Mouse (Mus musculus): ENCODE results near the gene Aadacl2.

The Aadacl2 gene

DNA sequence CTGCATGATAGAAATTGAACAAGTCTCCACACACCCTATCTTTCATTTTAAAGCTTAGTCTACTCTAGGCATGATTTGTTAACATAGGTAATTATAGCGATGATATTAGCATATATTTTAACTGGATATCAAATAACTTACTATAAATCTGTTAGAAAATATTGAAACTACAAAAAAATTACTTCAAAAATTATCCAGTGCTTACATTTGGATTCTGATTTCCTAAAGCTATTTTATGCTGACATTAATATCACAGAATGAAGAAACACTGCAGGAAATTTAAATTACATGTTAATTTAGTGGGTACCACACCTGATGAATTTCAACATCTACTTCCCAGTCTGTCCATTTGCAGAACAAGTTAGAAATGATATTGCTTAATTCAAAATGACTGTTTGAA, at the start of gene Aadacl2:
Aadacl2 (plus strand) TSS at position 301 of the 400 bp plus-strand sequence.
- no peak for DNase-seq (ENCODE audit: low read depth, low spot score)

DNA sequence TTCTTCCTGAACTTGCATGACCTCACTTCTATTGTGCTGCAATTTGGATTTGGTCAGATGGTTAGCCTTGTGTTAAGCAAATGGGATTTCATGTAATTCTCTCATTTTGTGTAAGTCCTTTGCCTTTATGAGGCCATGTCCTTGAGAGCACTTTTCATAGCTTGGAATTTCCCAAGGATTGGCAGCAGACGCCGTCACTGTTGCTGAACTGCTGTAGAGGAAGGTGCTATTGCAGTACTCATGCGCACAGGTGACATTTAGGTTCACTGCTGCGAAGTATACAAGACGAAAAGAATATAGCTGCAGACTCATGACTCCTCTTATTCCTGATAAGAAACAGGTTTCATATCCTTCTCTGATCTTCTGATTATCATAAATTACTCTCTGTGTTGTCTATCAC, 35.7 kb upstream of the Aadacl2 start:
- no peak for DNase-seq (ENCODE audit: low read depth, low spot score)

DNA sequence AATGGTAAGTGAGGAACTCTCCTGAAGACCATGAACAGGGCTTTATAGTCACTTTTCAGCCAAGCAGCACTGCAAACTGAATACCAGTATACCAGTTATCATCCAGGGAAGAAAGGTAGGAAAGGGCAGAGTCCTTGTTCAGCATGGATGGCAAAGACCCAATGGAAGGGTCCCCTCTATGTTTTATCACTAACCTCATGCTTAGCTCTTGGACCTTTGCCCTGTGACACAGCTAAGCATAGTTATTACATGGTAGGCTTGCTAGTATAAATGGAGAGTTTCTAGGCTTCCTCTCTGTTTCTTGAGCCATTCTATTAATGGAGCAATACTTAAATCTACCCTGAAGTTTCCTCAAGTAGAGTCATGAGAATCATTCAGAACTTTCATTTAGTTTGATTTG, 32.0 kb upstream of the Aadacl2 start:
- DNase-seq (ENCODE audit: low read depth, low spot score), result no peak

DNA sequence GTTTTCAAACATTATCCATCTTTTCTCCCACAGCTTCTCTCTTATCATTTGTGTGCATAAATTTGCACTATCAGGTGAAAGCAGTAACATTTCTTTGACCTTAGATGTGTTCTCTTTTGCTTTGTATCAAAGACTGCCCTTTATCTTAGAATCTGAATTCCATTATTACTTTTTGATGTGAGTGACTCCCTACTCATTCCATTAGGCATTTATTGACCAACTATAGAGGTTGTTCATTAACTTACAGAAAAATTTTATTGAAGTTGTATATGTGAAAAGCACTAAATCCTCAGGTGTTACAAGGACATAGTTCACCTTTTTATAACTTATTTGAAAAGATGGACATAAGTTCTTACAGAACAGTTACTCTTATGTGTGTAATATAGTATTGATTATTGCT, 2.9 kb upstream of the Aadacl2 start:
- no peak for DNase-seq (ENCODE audit: low read depth, low spot score)

DNA sequence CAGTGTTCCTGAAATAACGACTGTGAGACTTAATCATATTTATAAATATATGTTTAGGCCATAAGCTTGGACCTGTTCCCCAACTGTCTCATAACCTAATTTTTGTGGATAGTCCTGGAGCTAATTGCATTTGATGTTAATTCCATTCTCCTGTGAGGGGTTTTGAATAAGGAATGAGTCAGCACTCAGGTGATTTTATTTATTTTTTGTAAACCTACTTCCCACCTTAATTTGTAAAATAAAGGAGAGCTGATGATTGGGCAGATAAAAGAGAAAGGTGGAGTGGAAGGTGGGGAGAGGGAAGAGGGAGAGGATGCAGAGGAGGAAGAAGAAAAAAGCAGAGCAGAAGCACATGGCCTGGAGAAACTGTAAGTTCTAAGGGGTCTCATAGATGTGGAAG, 18.9 kb downstream of the Aadacl2 start, which contains the start of gene Aadac:
Aadac (plus strand) TSS at position 301 of the 400 bp plus-strand sequence.
- no peak for DNase-seq (ENCODE audit: low read depth, low spot score)

DNA sequence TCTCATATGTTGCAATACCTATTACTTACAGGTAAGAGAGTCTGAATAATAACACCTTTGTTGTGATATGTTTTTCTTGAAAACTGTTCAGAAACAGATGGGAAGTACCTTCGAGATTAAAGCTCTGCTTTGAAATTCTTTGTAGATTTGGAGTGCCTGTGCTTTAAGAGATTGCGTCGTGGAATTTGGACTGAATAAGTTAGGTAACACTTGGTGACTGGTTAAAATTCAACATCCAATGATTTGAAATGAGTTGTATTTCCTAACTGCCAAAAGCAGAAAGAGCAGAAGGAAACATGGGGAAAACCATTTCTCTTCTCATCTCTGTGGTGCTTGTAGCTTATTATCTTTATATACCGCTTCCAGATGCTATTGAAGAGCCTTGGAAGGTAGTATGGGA, 25.0 kb downstream of the Aadacl2 start:
- no peak for DNase-seq (ENCODE audit: low read depth, low spot score)

DNA sequence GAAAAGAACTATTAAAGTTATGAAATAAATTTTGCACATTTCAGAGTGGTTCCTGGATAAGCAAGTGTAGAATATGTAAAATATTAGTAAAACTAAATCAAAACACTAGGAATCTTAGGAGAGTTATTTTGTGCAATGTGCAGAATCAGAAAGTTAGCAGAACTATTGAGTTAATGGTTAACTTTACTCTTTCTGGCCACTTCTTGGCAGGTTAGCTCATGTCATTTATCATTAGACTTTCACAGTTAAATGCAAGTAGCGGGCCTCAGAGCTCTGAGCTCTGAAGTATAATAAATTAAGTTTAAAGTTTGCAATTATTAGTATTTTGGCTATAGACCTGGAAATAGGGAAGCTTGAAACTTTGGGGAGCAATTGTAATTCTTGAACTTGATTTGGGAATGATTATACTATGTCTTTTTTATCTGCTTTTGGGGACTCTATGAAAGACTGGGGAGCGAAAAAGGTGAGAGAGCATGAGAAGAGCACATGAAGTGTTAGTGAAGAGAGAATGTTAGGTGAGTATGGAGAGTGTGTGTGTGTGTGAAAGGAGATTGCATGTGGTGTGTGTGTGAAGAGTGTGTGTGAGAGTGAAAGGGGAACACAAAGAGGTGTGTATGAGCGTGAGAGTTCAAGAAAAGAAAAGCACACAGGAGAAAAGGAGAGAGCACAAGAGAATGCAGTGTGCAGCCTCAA, 39.8 kb downstream of the Aadacl2 start:
- DNase-seq (ENCODE audit: low read depth, low spot score), result no peak

DNA sequence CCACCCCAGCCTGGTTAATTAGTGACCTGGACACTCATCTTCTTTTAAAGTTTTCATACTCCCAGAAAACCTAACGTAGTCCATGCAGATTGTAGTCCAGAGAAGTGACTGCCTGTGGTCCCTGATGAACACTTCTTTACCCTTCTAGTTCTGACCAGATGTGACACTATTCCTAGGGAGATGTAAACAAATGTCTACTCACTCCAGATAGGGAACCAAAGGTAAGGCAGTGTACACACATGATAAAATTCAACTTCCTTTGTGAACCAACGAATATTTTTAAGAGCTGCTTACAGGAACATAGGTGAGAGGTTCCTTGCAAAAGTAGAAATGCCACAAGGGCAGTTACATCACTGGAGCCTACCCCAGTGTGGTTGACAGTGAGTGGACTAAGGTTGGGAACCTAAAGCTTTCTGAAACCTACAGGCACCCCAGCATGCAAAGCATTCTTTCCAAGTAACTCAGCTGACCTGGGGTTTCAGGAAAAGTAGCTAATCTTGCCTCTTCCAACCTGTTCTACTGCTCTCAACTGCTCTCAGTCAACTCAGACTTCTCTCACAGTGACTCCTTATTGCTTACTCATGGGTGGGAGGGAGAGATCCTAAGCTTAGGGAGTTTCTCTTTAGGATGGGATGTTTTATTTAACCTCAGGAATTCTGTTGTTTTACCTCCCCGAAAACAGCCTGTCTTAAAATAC, 46.8 kb downstream of the Aadacl2 start:
- no peak for DNase-seq (ENCODE audit: low read depth, low spot score)

DNA sequence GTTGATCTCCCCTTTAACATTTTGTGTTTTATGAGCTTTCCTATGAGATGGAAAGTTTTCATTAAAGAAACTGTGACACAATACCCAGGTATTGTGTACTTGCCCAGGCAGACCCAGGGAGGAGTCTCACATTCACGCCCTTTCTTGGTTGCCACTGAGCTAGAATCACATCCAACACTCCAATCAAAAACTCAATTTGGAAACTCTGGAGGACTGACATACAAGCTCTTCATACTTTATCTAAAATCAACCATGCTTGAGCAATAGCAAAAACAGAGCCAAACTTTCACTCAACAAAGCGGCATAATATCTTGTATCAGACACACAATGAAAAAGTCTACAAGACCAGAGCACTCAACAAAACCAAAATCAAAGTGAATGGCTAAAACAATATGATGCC, 47.4 kb downstream of the Aadacl2 start:
- no peak for DNase-seq (ENCODE audit: low read depth, low spot score)

DNA sequence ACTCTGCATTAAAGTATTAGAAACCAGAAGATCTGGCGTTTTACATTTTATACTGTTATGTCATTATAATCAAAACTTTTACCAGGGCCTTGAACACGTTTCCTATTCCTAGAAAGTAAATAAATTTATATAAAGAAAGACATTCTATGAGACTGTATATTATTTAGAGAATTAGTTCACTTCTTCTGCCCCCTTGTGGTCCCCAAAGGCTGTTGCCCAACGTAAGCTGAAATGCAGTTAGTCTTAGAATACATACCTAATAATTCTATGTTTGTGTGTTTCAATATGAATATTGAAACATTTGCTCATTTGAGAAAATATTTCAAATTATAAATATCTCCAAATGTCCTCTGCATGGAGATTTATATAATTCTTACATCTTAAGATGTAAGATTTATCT, 49.9 kb downstream of the Aadacl2 start:
- peak; percentile 14 for DNase-seq (ENCODE audit: low read depth, low spot score)

DNA sequence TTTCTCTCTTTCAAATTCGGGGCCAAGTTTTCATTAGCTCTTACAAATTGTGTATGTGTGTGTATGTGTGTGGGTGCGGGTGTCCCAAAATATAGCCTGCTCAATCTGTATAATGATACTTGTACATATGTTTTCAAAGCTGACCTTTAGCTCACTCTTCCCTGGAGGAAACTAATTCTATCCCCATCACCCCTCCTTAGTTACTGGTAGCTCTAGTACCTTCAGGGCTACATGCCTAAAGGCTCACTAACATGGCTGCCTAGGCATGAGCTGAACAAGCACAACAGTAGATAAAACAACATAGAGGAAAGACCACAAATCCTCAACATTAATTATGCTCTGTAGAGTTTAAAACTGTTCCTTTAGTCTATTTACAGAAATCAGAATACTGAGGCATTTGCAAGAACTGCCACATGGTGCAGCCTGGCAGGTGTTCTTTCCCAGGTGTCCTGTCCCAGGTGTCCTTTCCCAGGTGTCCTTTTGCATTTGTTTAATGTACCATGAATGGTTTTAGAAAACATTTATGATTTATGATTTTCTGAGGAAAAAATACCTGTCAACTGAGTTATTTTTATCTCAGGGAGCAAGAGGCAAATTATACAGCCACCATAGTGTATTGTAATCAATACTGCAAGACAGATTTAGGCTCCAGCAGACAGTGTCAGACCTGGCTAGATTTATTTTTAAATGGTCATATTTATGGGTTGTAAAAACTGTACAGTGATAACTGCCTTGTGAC, 50.7 kb downstream of the Aadacl2 start:
- no peak for DNase-seq (ENCODE audit: low read depth, low spot score)

DNA sequence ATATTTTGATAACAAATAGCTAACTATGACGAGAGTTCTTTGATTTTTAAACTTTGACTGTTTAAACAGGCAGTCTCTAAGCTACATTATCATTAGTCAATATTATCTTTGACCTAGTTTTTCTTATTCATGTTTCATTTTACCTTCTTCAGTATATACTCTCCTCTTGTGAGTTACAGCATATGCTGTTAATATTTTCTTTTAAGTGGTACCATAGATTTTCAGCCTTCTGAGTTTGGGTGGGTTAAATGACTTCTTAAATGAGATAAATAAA, 51.2 kb downstream of the Aadacl2 start:
- DNase-seq (ENCODE audit: low read depth, low spot score), result no peak
